Mouse (Mus musculus): ENCODE data around the gene Lcp2. TPM values are rescaled to one million over a fixed set of nuclear protein-coding genes. Genes with fewer than 3 reads are reported as not detected.

Lcp2 gene
- 3.5 TPM for polyA plus RNA-seq (2014; fragmentation: Illumina TruSeq; extraction: RNeasy Lipid Tissue Mini Kit (QIAGEN cat#74804); ENCODE audit: low read depth, low replicate concordance)

DNA sequence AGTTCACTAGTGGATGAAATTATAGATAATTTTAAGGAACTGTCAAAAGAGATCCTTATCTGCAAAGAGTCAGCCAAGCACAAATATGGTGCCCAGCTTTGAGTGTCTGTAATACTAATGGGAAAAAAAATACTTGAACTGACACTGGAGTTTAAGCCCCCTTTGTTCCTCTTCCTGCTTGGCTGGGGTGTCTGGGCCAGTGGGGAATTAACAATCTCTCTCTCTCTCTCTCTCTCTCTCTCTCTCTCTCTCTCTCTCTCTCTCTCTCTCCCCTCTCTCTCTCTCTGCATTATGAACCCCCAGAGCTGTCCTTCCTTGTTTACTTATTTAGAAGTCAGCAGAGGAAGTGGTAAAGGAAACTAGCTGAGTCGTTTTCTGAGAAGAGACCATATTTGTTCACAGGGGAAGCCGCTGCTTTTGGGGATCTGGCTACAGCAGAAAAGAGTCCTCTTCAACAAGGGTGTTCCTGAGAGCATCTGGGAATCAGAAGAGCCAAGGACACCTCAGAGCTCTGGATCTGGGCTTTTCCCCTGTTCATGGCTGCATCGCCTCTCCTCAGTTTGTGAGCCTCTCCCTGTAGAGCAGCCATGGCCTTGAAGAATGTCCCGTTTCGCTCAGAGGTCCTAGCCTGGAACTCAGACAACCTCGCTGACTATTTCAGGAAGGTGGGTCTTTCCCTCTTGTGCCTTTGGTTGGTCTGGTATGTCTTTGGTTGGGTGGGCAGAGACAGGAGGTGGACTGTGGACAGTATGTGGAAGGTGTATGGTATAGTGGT is at the start of gene Lcp2:
TSS of gene Lcp2 (plus strand) at position 154 of the 775 bp plus-strand sequence.

GRCm38 (mm10) chr11:34098422-34098821 is 51.7 kb downstream of the Lcp2 start, which contains the start of gene 4930469K13Rik:
Gene 4930469K13Rik, minus strand, starts transcription at chr11:34098554.

Other genes with a start within 250 kb of the Lcp2 start
- not detected for gene Kcnmb1, start 83.9 kb upstream of the Lcp2 start, polyA plus RNA-seq (2014; fragmentation: Illumina TruSeq; extraction: RNeasy Lipid Tissue Mini Kit (QIAGEN cat#74804); ENCODE audit: low read depth, low replicate concordance)
- not detected for gene Kcnip1, start 53.8 kb upstream of the Lcp2 start, polyA plus RNA-seq (2014; fragmentation: Illumina TruSeq; extraction: RNeasy Lipid Tissue Mini Kit (QIAGEN cat#74804); ENCODE audit: low read depth, low replicate concordance)
- not detected for gene 4930469K13Rik, start 51.6 kb downstream of the Lcp2 start, polyA plus RNA-seq (2014; fragmentation: Illumina TruSeq; extraction: RNeasy Lipid Tissue Mini Kit (QIAGEN cat#74804); ENCODE audit: low read depth, low replicate concordance)
- gene Foxi1, start 161.2 kb downstream of the Lcp2 start, polyA plus RNA-seq (2014; fragmentation: Illumina TruSeq; extraction: RNeasy Lipid Tissue Mini Kit (QIAGEN cat#74804); ENCODE audit: low read depth, low replicate concordance) = not detected

All from liver, adult 10 weeks (tissue).